Mouse (Mus musculus) brain, embryonic 14.5 days (tissue): ENCODE results near the gene Bhlhe41.

Experiments
- CTCF ChIP-seq: fragments of 200-500 bp; IDR thresholded peaks from 2 replicates; pipeline ENCODE4 v1.5.1; 2012; ENCODE audit warnings: inconsistent platforms, mild to moderate bottlenecking, moderate library complexity, borderline replicate concordance; ENCODE audit not compliant: insufficient read depth, insufficient read length; ENCODE audit errors: extremely low read depth
- POLR2A ChIP-seq: fragments of 200-500 bp; IDR thresholded peaks from 2 replicates; pipeline ENCODE4 v1.6.1; 2012; ENCODE audit warnings: mild to moderate bottlenecking, inconsistent platforms, borderline replicate concordance; ENCODE audit not compliant: poor library complexity, insufficient read depth, insufficient read length, severe bottlenecking; ENCODE audit errors: extremely low read depth

DNA sequence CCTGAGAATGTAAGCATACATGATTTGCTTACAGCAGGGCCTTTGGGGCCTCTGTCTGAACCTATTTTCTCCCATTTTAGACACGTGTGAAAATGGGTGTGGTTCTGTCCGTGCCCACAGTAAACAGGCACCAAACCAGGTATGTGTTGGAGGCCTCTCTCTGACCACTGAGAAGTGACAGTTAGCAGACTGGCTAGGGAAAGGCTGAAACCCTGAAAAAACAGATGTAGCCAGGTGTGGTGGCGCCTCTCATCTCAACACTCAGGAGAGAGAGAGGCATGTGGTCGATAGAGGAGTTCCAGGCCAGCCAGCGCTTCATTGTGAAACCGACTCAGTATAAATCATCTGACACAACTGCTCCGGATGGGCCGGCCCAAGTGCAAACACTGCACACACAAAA, 6.9 kb downstream of the Bhlhe41 start:
- TF ChIP-seq POLR2A (no peak), CTCF (no peak)
